Mouse (Mus musculus) neutrophil, adult 65 days (primary cell): ENCODE measurements around the gene Myrfl. TPM values are rescaled to one million over a fixed set of nuclear protein-coding genes. Genes with fewer than 3 reads are reported as not detected.

Experiments
- total RNA-seq: library from RNA; stranded (reverse); gene quantifications from 2 replicates; pipeline ENCODE4 v1.2.4, GENCODE M21; 2023

The Myrfl gene
- not detected in 2 replicates for total RNA-seq

GRCm38 (mm10) chr10:116896336-116897177, at the start of gene Myrfl:
Gene Myrfl (minus strand): TSS chr10:116896919.

Other genes starting within 250 kb of the Myrfl start
- 8.6 and 13.4 TPM in 2 replicates for gene Rab3ip, start 53.9 kb upstream of the Myrfl start, total RNA-seq
- not detected in 2 replicates for gene Gm10271, start 75.7 kb upstream of the Myrfl start, total RNA-seq
- not detected in 2 replicates for gene Best3, start 89.4 kb upstream of the Myrfl start, total RNA-seq
- gene Lrrc10, start 148.4 kb upstream of the Myrfl start, total RNA-seq, result not detected in 2 replicates
- 82.4 and 92.3 TPM in 2 replicates for gene Cct2, start 166.9 kb upstream of the Myrfl start, total RNA-seq